Mouse (Mus musculus) ES-Bruce4 (cell line): ENCODE results near the gene Hpn.

Experiments used
- CTCF ChIP-seq: IDR thresholded peaks from one replicate; pipeline ENCODE4 v1.8.1; 2011; ENCODE audit warnings: low read depth, low read length
- EP300 ChIP-seq: IDR thresholded peaks from 2 replicates; pipeline ENCODE4 v1.6.1; 2011; ENCODE audit warnings: low read depth, low read length; ENCODE audit not compliant: insufficient read depth
- POLR2A ChIP-seq: IDR thresholded peaks from one replicate; pipeline ENCODE4 v1.8.1; 2011; ENCODE audit warnings: low read length; ENCODE audit not compliant: insufficient read depth

- TF ChIP-seq POLR2A (no peak), CTCF (no peak), EP300 (no peak)
Observed at GRCm38 (mm10) chr7:31110861-31111385, 4.2 kb downstream of the Hpn start.
